Mouse (Mus musculus): ENCODE measurements at regions not wholly inside any gene's neighbourhood (a gene's known extent, or its start where the extent isn't known, plus 50 kb on each side); places are given as distances from the start of the nearest gene placed in this dataset.
A peak's percentile ranks its signal among the peaks of the same experiment; 100 is the strongest.

- H3K36me3 ChIP-seq (ENCODE audit: insufficient read depth): no peaks in the 10 kb centered on the region
- H3K27ac ChIP-seq (ENCODE audit: low read depth): no peak overlapping the region
- H3K9me3 ChIP-seq (ENCODE audit: low read depth, low read length): no peaks in the 10 kb centered on the region
- H3K4me1 ChIP-seq (ENCODE audit: insufficient read depth): no peaks in the 10 kb centered on the region
- H3K9ac ChIP-seq: no peak overlapping the region
- H3K4me3 ChIP-seq (ENCODE audit: low read depth, low read length): no peak overlapping the region
- peak; percentile 0 for DNase-seq
- H3K4me2 ChIP-seq: no peak overlapping the region
- TF ChIP-seq CTCF (IDR thresholded peaks at IDR 0.05; ENCODE audit: low read depth): no peak
- 53% methylated on average over 4 of the region's 4 CpGs for WGBS
- H3K27me3 ChIP-seq (ENCODE audit: insufficient read depth, low read length): no peaks in the 10 kb centered on the region
- ATAC-seq (ENCODE audit: insufficient read depth): no peak
Measured at GRCm38 (mm10) chr2:100088614-100089013, 1421.5 kb upstream of the Gm10800 start.

- no peak overlapping the region for H3K9ac ChIP-seq
- no peak overlapping the region for H3K27ac ChIP-seq (ENCODE audit: low read depth)
- 7% methylated on average over 1 of the region's 1 CpGs for WGBS
- DNase-seq (no peak), ATAC-seq (ENCODE audit: insufficient read depth) (no peak)
- H3K4me2 ChIP-seq: no peak overlapping the region
- H3K9me3 ChIP-seq (ENCODE audit: low read depth, low read length): no peaks in the 10 kb centered on the region
- no peak for TF ChIP-seq CTCF (IDR thresholded peaks at IDR 0.05; ENCODE audit: low read depth)
- H3K4me1 ChIP-seq (ENCODE audit: insufficient read depth): no peaks in the 10 kb centered on the region
- no peak overlapping the region for H3K4me3 ChIP-seq (ENCODE audit: low read depth, low read length)
- no peaks in the 10 kb centered on the region for H3K27me3 ChIP-seq (ENCODE audit: insufficient read depth, low read length)
- no peaks in the 10 kb centered on the region for H3K36me3 ChIP-seq (ENCODE audit: insufficient read depth)
Measured at GRCm38 (mm10) chr2:100077185-100077584, 1410.1 kb upstream of the Gm10800 start.
